Mouse (Mus musculus) neural tube, embryonic 14.5 days (tissue): ENCODE measurements at regions not wholly inside any gene's neighbourhood (a gene's known extent, or its start where the extent isn't known, plus 50 kb on each side); places are given as distances from the start of the nearest gene placed in this dataset.
"Not testable (repeated sequence)": the region's sequence is repeated elsewhere in the genome, so short reads cannot be mapped to it uniquely, and the experiment has no call there.

ENCODE experiments used
- ATAC-seq: fragments of 200-750 bp; cut with Nextera tagmentation; 2 replicates; pipeline ENCODE4 v1.8.0; 2017; ENCODE audit warnings: low read depth, mild to moderate bottlenecking, moderate TSS enrichment, moderate library complexity
- H3K27ac ChIP-seq: fragments of 300-500 bp; sonication (generic); 2 replicates; pipeline ENCODE4 v1.5.1; 2014; ENCODE audit warnings: low read depth, mild to moderate bottlenecking, control low read depth, low read length, moderate library complexity, mixed read lengths
- H3K27me3 ChIP-seq: fragments of 300-500 bp; sonication (generic); 2 replicates; pipeline ENCODE4 v1.6.1; 2014; ENCODE audit warnings: low read length; ENCODE audit not compliant: control insufficient read depth, insufficient read depth
- H3K36me3 ChIP-seq: fragments of 300-500 bp; sonication (generic); 2 replicates; pipeline ENCODE4 v1.6.1; 2014; ENCODE audit warnings: low read length, mixed read lengths; ENCODE audit not compliant: control insufficient read depth, insufficient read depth
- H3K4me1 ChIP-seq: fragments of 300-500 bp; sonication (generic); 2 replicates; pipeline ENCODE4 v1.6.1; 2014; ENCODE audit warnings: low read length; ENCODE audit not compliant: control insufficient read depth, insufficient read depth
- H3K4me2 ChIP-seq: fragments of 300-500 bp; sonication (generic); 2 replicates; pipeline ENCODE4 v1.6.1; 2014; ENCODE audit warnings: mild to moderate bottlenecking, low read depth, low read length, control low read depth
- H3K4me3 ChIP-seq: fragments of 300-500 bp; sonication (generic); 2 replicates; pipeline ENCODE4 v1.5.1; 2014; ENCODE audit warnings: low read depth, low read length, control low read depth, mixed read lengths
- H3K9ac ChIP-seq: fragments of 300-500 bp; sonication (generic); replicated peaks from 2 replicates; pipeline ENCODE4 v1.6.1; 2014; ENCODE audit warnings: low read depth, mild to moderate bottlenecking, control low read depth, low read length, mixed read lengths
- H3K9me3 ChIP-seq: fragments of 300-500 bp; sonication (generic); 2 replicates; pipeline ENCODE4 v1.6.1; 2016; ENCODE audit warnings: low read length; ENCODE audit not compliant: control insufficient read depth
- WGBS: fragments of 180-500 bp; shearing (Covaris S2); extraction: QIAGEN DNeasy Blood & Tissue Kit; methylation state at CpG from one replicate; pipeline ENCODE4 v1.1.7; 2014; 5-methylcytosine and 5-hydroxymethylcytosine counted together

DNA sequence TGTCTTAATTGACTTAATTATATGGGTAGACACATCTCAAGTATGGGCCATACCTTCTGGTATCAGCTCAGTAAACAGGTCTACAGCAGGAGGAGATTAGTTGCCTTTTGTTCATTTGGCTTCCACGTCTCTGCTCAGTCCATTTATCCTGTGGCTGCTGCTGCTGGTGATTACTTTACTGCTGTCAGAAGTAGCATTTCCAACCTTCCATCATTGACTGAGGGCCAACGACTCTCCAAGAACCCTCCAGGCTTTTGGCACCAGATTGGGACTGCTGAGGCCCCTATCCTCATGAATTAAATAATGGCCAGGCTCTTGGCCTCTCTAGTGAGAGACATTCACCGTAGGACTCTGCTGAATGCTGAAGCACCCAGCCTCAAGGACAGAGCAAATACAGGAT is 303.0 kb downstream of the Gm11232 start:
- peak; percentile 49; the same call in 1 of the 2 replicates for ATAC-seq
- Histone ChIP-seq H3K4me3 (no peak overlapping the region), H3K9me3 (no peaks in the 10 kb centered on the region), H3K9ac (no peak overlapping the region), H3K4me1 (no peaks in the 10 kb centered on the region), H3K4me2 (no peak overlapping the region), H3K27ac (no peak overlapping the region), H3K27me3 (no peaks in the 10 kb centered on the region), H3K36me3 (no peaks in the 10 kb centered on the region)
- WGBS: 36% methylated on average over 3 of the region's 3 CpGs

DNA sequence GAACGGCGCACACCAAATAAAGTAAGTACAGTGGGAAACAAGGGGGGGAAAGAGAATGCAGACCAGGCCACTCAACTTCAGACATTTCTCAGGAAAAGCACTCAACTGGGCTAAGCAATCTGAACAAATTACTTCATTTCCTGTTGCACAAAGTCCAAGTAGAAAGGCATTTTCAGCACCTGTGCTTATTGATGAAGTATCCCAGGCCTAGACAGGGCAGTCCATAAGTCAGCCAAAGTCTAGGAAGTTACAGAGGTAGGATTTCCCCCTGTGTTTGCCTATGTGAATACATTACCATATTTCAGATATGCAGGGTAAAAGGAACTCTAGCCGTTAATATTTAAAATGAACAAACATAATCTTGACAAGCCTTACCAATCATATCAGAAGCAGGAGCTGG is 304.3 kb downstream of the Gm11232 start:
- H3K27me3 ChIP-seq: no peaks in the 10 kb centered on the region
- WGBS: 91% methylated on average over 3 of the region's 3 CpGs
- no peak for ATAC-seq
- no peak overlapping the region for H3K27ac ChIP-seq
- no peak overlapping the region for H3K9ac ChIP-seq
- no peak overlapping the region for H3K4me2 ChIP-seq
- no peak overlapping the region for H3K4me3 ChIP-seq
- H3K4me1 ChIP-seq: no peaks in the 10 kb centered on the region
- no peaks in the 10 kb centered on the region for H3K9me3 ChIP-seq
- H3K36me3 ChIP-seq: no peaks in the 10 kb centered on the region

DNA sequence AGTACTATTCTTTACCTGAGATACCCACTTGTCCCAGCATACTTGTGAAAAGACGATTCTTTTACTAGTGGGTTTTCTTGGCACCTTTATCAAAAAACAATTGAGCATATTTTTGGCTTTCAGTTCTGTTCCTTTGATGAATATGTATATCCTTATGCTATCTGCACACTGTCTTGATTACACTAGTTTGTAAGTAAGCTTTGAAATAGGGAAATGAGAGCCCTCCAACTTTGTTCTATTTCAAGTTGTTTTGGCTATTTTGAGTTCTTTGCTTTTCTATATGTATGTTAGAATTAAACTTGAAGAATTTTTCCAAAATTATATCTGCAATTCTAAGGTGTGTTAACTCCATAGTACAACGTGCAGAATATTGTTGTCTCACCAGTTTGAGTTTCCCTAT is 311.3 kb downstream of the Gm11232 start:
- H3K9me3 ChIP-seq: no peaks in the 10 kb centered on the region
- ATAC-seq: no peak
- no peak overlapping the region for H3K27ac ChIP-seq
- H3K27me3 ChIP-seq: no peaks in the 10 kb centered on the region
- no peaks in the 10 kb centered on the region for H3K36me3 ChIP-seq
- no peaks in the 10 kb centered on the region for H3K4me1 ChIP-seq
- WGBS: 89% methylated on average over 2 of the region's 2 CpGs
- H3K4me3 ChIP-seq: no peak overlapping the region
- no peak overlapping the region for H3K9ac ChIP-seq
- no peak overlapping the region for H3K4me2 ChIP-seq

DNA sequence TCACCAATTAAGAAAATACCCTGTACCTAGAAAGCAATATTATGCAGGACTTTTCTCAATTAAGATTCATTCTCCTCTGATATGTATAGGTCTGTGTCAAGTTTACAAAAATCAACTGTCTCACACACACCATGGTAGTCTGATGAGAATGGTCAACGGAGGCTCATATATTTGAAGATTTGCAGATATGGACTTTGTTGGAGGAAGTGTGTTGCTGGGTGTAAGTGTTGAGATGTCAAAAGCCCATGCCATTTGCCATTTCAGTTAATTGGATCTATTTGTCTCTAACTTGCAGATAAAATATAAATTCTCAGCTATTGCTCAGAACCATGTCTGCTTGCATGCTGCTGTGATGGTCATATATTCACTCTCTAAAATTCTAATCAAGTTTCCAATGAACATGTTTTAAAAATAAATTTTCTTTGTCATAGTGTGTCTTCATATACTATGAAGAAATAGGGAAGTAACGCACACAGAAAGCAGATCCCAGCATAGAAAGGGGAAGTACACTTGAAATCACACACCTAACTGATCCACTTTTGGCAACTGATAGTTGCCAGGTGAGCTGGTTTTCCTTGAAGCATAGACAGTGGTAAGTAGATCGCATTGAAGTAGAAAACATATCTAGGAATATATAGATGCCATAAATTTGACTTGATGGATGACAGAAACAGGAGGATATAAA is 326.4 kb downstream of the Gm11232 start:
- Histone ChIP-seq H3K4me3 (no peak overlapping the region), H3K4me1 (no peaks in the 10 kb centered on the region), H3K9ac (no peak overlapping the region), H3K36me3 (no peaks in the 10 kb centered on the region), H3K4me2 (no peak overlapping the region), H3K27ac (no peak overlapping the region), H3K27me3 (no peaks in the 10 kb centered on the region), H3K9me3 (no peaks in the 10 kb centered on the region)
- 95% methylated on average over 3 of the region's 3 CpGs for WGBS
- no peak for ATAC-seq

DNA sequence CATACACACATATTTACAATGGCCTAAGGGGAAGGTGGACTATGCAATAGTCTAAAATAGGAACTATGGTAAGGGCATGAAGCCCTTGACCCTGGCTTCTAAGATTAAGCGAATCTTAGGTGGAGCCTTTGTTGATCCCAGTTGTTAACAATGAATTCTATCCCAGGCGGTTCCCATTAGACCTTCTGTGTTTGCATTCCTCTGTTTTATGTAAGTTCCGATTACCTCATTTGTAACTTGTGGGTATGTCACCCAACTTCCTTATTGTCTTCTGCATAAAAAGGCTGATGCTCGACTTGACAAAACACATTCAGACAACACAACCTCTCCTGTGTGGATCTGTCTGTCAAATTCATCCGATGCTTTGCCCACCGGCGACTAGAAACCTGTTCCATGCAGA is 335.6 kb downstream of the Gm11232 start:
- H3K9ac ChIP-seq, H3K9me3 ChIP-seq, H3K4me2 ChIP-seq, H3K27ac ChIP-seq, ATAC-seq, H3K4me1 ChIP-seq, H3K36me3 ChIP-seq, H3K27me3 ChIP-seq, H3K4me3 ChIP-seq: not testable (repeated sequence)
- 96% methylated on average over 7 of the region's 7 CpGs for WGBS

DNA sequence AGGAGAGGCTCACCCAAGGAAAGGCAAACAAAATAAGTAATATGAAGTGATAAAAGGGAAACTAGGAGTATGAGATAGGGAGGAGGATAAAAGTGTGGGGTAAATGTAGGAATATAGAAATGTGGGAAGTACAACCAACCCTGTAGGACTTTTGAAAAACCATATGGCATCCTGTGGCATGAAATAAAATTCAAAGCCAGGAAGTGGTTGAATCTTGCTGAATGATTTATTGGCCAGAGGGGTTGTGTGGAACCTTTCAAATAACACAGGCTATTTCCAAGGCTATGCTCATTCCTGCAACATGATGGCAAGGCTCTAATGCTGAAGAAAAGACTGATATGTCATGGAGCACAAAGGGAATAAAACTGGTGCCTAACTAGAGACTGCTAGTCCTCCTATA is 347.9 kb downstream of the Gm11232 start:
- Histone ChIP-seq H3K9me3 (no peaks in the 10 kb centered on the region), H3K27me3 (no peaks in the 10 kb centered on the region), H3K4me3 (no peak overlapping the region), H3K27ac (no peak overlapping the region), H3K4me2 (no peak overlapping the region), H3K4me1 (no peaks in the 10 kb centered on the region), H3K36me3 (no peaks in the 10 kb centered on the region), H3K9ac (no peak overlapping the region)
- ATAC-seq: no peak

DNA sequence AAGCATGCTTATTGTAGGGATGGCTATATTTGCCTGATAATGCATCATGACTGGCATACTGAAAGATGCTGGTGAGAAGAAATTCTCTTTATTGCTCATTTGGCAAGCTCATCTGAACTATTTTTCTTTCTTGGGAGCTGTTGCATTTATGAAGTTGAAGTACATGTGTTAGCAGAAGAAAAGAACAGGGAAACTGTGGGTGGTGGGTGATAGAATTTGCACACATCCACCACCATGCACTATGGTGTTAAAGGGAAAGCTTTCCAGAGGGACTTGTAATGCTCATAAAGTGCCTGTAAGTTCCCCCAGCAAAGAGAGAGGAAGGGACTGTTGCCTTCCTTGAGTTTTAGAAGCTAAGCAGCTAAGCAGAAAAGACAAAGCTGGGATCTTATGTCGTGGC is 367.3 kb downstream of the Gm11232 start:
- 94% methylated on average over 1 of the region's 1 CpGs for WGBS
- Histone ChIP-seq H3K4me2 (no peak overlapping the region), H3K4me3 (no peak overlapping the region), H3K27ac (no peak overlapping the region), H3K9me3 (no peaks in the 10 kb centered on the region), H3K36me3 (no peaks in the 10 kb centered on the region), H3K4me1 (no peaks in the 10 kb centered on the region), H3K27me3 (no peaks in the 10 kb centered on the region), H3K9ac (no peak overlapping the region)
- no peak for ATAC-seq

DNA sequence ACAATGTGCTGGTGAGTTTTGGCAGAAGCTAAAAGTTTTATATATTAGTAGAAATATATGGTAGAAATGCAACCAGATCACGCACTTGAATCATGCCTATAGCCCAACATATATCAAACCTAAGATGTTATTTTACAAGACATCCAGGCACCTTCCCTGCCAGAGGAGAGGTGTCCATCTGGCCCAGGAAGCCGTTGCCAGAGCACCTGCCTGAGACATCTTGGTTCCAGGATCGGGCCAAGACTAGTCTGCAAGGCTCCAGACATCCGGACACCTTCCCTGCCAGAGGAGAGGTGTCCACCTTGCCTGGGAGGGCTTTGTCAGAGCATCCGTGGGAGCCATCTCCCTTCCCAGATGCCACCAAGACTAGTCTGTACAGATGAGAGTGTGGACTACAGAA is 388.5 kb downstream of the Gm11232 start:
- Histone ChIP-seq H3K4me2 (no peak overlapping the region), H3K9me3 (no peaks in the 10 kb centered on the region), H3K36me3 (no peaks in the 10 kb centered on the region), H3K27ac (no peak overlapping the region), H3K27me3 (no peaks in the 10 kb centered on the region), H3K4me3 (no peak overlapping the region), H3K4me1 (no peaks in the 10 kb centered on the region), H3K9ac (no peak overlapping the region)
- WGBS: 94% methylated on average over 5 of the region's 5 CpGs
- no peak for ATAC-seq

DNA sequence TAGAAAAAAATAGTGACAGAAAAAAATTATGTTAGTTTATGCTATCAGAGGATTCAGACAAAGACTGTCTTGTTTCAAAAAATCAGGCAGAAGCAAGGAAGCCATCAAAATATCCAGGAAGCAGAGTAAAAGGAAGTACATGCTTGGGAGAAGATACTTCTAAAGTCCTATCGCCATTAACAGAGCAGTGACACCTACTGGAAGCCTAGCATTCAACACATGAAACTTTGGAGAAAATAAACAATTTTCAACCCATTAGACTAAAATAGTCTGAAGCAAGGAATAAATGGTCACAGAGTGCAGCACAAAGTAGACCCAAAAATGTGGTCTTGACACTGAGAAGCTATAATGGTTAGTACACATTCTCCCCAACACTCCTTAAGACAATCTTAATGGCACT is 394.0 kb downstream of the Gm11232 start:
- Histone ChIP-seq H3K36me3 (no peaks in the 10 kb centered on the region), H3K9me3 (no peaks in the 10 kb centered on the region), H3K4me2 (no peak overlapping the region), H3K27me3 (no peaks in the 10 kb centered on the region), H3K9ac (no peak overlapping the region), H3K27ac (no peak overlapping the region), H3K4me1 (no peaks in the 10 kb centered on the region), H3K4me3 (no peak overlapping the region)
- no peak for ATAC-seq
- WGBS: 77% methylated on average over 1 of the region's 1 CpGs
